Mouse (Mus musculus): ENCODE results near the gene Cd55b. TPM values are rescaled to one million over a fixed set of nuclear protein-coding genes. Genes with fewer than 3 reads are reported as not detected.
"Not testable (repeated sequence)": the region's sequence is repeated elsewhere in the genome, so short reads cannot be mapped to it uniquely, and the experiment has no call there.

Cd55b gene
- polyA plus RNA-seq, 1 experiment from 2014 or later = not detected

DNA sequence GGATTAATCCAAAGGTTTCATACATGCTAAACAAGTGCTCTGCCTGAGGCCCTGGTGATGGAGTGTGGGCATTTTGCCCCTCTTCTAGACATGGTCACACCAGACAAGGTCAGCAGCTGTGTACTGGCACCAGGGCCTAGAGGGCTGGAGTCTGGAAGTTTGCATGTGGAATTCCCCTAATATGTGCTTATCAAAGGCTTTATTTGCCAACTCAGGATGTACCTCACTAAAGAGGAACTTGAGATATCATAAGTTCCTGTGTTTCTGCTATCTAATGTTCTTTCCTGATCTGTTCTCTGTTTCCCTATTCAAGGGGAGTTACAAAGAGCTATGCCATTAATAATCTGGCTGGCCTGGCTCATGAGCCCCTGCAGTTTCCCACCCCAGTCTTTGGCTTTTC lies 5.9 kb upstream of the Cd55b start:
- H3K9ac ChIP-seq (replicated peaks; ENCODE audit: low read depth, low read length); H3K4me1 ChIP-seq (ENCODE audit: control insufficient read depth, insufficient read depth, low read length); H3K4me3 ChIP-seq (ENCODE audit: low read depth, low read length); H3K27ac ChIP-seq (ENCODE audit: low read depth, low read length); H3K36me3 ChIP-seq (ENCODE audit: control insufficient read depth, insufficient read depth, low read length); H3K27me3 ChIP-seq (ENCODE audit: control insufficient read depth, insufficient read depth, low read length); H3K9me3 ChIP-seq (ENCODE audit: control insufficient read depth, low read length); ATAC-seq (ENCODE audit: low read depth); H3K4me2 ChIP-seq (ENCODE audit: low read depth, low read length): not testable (repeated sequence)

DNA sequence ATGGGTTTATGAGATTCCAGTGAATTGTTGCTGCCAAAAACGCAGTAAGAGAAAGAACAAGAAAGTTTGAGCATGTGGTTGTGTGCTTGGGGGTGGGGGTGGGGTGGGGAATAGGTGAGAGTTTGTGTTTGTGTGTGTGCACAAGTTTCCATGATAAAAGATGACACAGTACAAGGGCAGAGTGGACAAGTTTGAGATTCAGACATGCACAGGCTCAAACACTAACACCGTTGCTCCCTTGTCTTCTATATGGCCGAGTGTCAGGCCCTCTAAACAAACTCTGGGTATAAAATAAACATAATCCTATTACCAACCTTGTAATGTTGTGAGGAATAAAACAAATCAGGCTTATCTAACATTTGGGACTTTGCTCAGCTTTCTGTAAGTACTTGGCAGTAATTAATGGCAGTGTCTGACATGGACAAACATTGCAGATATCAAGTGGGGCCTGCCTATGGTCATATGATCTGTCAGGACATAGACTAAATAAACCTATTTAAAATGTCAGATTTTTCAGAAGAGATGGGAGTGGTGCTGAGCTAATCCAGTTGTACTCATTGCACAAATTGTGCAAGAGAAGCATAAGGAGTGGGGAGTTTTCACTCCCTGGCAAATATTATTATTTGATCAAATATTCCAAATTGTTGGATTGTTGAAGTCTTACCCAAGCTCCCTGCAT lies 4.5 kb upstream of the Cd55b start:
- 70% methylated on average over 2 of the region's 3 CpGs for WGBS
- H3K27me3 ChIP-seq (ENCODE audit: control insufficient read depth, insufficient read depth, low read length); ATAC-seq (ENCODE audit: low read depth); H3K4me1 ChIP-seq (ENCODE audit: control insufficient read depth, insufficient read depth, low read length); H3K27ac ChIP-seq (ENCODE audit: low read depth, low read length); H3K36me3 ChIP-seq (ENCODE audit: control insufficient read depth, insufficient read depth, low read length); H3K9me3 ChIP-seq (ENCODE audit: control insufficient read depth, low read length); H3K9ac ChIP-seq (replicated peaks; ENCODE audit: low read depth, low read length); H3K4me2 ChIP-seq (ENCODE audit: low read depth, low read length); H3K4me3 ChIP-seq (ENCODE audit: low read depth, low read length): not testable (repeated sequence)

DNA sequence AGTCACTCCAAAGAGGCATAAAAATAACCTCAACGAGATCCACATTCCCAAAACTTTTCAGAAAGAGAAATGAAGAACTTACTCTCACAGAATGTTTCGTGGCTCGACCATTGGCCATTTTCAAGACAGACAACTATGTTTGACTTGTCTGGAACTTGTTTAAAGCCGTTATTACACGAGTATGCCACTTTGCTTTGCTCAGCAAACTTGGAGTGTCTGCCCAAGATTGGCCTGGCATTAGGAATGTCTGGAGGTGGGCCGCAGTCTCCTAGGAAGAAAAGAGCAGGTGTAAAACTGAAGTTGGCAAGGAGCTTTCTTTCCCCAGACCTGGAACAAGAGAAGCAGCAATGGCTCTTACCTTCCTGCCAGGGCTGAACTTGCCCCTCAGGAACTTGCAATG lies 776 bp downstream of the Cd55b start:
- not testable (repeated sequence) for H3K36me3 ChIP-seq (ENCODE audit: control insufficient read depth, insufficient read depth, low read length); H3K27ac ChIP-seq (ENCODE audit: low read depth, low read length); ATAC-seq (ENCODE audit: low read depth); H3K9me3 ChIP-seq (ENCODE audit: control insufficient read depth, low read length); H3K4me2 ChIP-seq (ENCODE audit: low read depth, low read length); H3K4me3 ChIP-seq (ENCODE audit: low read depth, low read length); H3K9ac ChIP-seq (replicated peaks; ENCODE audit: low read depth, low read length); H3K27me3 ChIP-seq (ENCODE audit: control insufficient read depth, insufficient read depth, low read length); H3K4me1 ChIP-seq (ENCODE audit: control insufficient read depth, insufficient read depth, low read length)
- WGBS = no CpG with 5 or more reads among the region's 6 CpGs

DNA sequence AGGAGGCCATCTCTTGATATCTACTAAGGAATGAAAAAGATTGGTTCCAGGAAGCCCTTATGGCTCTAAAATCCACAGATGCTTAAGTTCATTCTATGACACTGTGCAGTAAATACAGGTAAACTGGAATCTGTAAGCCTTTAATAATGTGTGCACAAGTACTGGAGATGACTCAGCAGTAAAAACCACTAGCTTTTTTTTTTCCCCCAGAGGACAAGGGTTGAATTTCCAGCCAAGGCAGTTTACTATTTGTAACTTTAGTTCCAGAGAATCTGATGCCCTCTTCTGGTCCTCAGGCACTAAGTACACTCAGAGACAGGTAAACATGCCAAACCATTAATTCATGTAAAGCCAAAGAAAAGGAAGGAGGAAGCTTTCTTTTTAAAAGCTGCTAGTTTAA lies 25.7 kb downstream of the Cd55b start:
- ATAC-seq (ENCODE audit: low read depth); H3K9me3 ChIP-seq (ENCODE audit: control insufficient read depth, low read length); H3K27ac ChIP-seq (ENCODE audit: low read depth, low read length); H3K4me2 ChIP-seq (ENCODE audit: low read depth, low read length); H3K36me3 ChIP-seq (ENCODE audit: control insufficient read depth, insufficient read depth, low read length); H3K4me1 ChIP-seq (ENCODE audit: control insufficient read depth, insufficient read depth, low read length); H3K4me3 ChIP-seq (ENCODE audit: low read depth, low read length); H3K9ac ChIP-seq (replicated peaks; ENCODE audit: low read depth, low read length); H3K27me3 ChIP-seq (ENCODE audit: control insufficient read depth, insufficient read depth, low read length): not testable (repeated sequence)

DNA sequence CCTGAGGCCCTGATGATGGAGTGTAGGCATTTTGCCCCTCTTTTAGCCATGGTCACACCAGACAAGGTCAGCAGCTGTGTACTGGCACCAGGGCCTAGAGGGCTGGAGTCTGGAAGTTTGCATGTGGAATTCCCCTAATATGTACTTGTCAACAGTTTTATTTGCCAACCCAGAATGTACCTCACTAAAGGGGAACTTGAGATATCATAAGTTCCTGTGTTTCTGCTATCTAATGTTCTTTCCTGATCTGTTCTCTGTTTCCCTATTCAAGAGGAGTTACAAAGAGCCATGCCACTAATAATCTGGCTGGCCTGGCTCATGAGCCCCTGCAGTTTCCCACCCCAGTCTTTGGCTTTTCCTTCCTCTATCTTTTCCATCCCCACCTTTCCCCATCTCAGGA lies 35.5 kb downstream of the Cd55b start:
- not testable (repeated sequence) for H3K9me3 ChIP-seq (ENCODE audit: control insufficient read depth, low read length); H3K27ac ChIP-seq (ENCODE audit: low read depth, low read length); H3K4me1 ChIP-seq (ENCODE audit: control insufficient read depth, insufficient read depth, low read length); H3K27me3 ChIP-seq (ENCODE audit: control insufficient read depth, insufficient read depth, low read length); H3K4me2 ChIP-seq (ENCODE audit: low read depth, low read length); H3K4me3 ChIP-seq (ENCODE audit: low read depth, low read length); H3K9ac ChIP-seq (replicated peaks; ENCODE audit: low read depth, low read length); ATAC-seq (ENCODE audit: low read depth); H3K36me3 ChIP-seq (ENCODE audit: control insufficient read depth, insufficient read depth, low read length)

DNA sequence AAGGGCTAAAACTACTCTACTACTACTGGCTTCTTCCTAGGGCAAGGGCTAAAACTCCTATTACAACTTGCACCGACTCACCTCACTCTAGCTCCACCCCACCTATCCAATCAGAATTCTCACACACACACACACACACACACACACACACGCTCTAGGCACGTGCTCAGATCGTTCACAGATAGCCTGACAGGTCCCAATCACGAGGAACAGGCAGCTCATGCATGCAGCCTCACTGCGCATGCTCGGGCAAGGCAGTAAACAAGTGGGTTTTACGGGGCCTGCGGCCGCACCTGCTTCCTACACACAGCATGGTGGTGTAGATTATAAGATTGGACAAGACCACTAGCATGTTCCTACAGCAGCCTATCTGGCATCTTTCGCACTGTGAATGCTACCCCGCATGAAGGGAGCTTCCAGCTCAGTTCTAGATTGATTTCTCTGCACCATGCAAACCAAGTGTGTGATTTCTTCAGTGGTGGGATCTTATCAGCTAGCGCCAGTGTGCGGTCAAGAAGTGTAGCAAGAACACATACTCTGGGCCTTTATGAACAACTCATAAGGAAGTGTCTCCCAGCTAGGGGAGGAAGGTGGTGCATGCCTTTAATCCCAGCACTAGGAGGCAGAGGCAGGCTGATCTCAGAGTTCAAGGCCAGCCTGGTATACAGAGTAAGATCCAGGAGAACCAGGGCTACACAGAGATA lies 44.9 kb downstream of the Cd55b start:
- H3K9ac ChIP-seq (replicated peaks; ENCODE audit: low read depth, low read length) = no peak overlapping the region
- H3K4me2 ChIP-seq (ENCODE audit: low read depth, low read length) = no peak overlapping the region
- no peaks in the 10 kb centered on the region for H3K9me3 ChIP-seq (ENCODE audit: control insufficient read depth, low read length)
- no peak overlapping the region for H3K4me3 ChIP-seq (ENCODE audit: low read depth, low read length)
- H3K27me3 ChIP-seq (ENCODE audit: control insufficient read depth, insufficient read depth, low read length) = no peaks in the 10 kb centered on the region
- WGBS = 93% methylated on average over 14 of the region's 14 CpGs
- ATAC-seq (ENCODE audit: low read depth) = no peak
- no peaks in the 10 kb centered on the region for H3K4me1 ChIP-seq (ENCODE audit: control insufficient read depth, insufficient read depth, low read length)
- no peaks in the 10 kb centered on the region for H3K36me3 ChIP-seq (ENCODE audit: control insufficient read depth, insufficient read depth, low read length)
- no peak overlapping the region for H3K27ac ChIP-seq (ENCODE audit: low read depth, low read length)

DNA sequence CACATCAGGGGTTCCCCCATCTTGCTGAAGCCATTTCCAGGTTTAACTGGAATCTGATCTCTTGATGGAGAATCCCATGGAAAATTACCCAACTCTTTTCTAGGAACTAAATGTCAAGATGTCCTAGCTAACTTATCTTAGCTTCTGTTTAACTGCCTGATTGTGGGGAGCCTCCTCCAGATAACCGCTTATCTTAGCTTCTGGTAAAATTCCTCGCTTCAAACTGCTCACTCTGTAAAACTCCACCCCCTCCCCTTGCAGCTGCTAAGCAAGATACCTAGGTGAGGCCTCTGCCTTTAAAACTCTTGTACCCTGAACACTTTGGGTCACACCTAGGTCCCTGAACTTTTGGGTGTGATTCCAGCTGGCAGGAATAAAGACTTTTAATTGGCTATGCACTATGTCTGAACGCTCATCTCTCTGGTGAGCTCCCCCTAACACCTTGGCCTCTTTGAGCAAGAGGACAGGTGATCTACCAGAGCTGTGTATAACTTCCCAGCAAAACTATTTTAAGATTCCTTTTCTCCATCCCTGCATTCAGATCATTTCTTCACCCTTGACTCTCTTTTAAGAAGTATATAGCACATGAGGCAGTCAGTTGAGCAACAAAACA lies 48.5 kb downstream of the Cd55b start:
- Histone ChIP-seq H3K9me3 (ENCODE audit: control insufficient read depth, low read length) (no peaks in the 10 kb centered on the region), H3K4me3 (ENCODE audit: low read depth, low read length) (no peak overlapping the region), H3K4me2 (ENCODE audit: low read depth, low read length) (no peak overlapping the region), H3K36me3 (ENCODE audit: control insufficient read depth, insufficient read depth, low read length) (no peaks in the 10 kb centered on the region), H3K9ac (replicated peaks; ENCODE audit: low read depth, low read length) (no peak overlapping the region), H3K4me1 (ENCODE audit: control insufficient read depth, insufficient read depth, low read length) (no peaks in the 10 kb centered on the region), H3K27ac (ENCODE audit: low read depth, low read length) (no peak overlapping the region), H3K27me3 (ENCODE audit: control insufficient read depth, insufficient read depth, low read length) (no peaks in the 10 kb centered on the region)
- 82% methylated on average over 3 of the region's 3 CpGs for WGBS
- ATAC-seq (ENCODE audit: low read depth) = no peak

DNA sequence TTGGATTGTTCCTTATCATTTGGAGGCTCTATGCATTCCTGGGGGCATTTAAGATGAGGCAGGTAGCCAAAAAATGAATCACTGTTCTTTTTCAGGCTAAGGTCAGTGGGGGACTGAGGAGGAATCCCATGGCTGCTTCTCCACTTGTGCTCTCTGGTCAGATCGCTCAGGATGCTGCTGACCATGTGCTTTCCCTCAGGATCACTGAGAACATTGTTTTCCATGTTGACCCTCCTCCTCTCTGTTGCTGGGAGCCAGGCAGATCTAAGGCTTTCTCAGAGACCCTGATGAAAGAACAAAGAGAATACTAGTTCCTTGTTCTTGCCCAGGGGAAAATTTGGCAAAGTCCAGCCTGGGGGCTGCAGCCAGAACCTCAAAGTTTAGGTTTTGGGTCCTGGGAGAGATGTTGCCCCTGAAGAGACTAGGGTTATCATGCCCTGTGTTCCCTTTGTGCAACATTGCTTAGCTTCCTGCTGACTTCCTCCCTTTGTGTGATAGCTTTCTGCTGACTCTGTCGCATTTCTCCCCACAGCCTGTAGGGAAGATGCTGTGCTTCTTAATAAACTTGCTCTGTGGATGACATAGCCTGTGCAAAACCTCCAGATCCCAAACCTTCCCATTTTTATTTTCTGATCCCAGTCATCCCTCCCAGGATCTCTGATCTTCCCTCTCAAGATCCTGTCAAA lies 49.3 kb downstream of the Cd55b start:
- Histone ChIP-seq H3K27ac (ENCODE audit: low read depth, low read length) (no peak overlapping the region), H3K9ac (replicated peaks; ENCODE audit: low read depth, low read length) (no peak overlapping the region), H3K36me3 (ENCODE audit: control insufficient read depth, insufficient read depth, low read length) (no peaks in the 10 kb centered on the region), H3K4me1 (ENCODE audit: control insufficient read depth, insufficient read depth, low read length) (no peaks in the 10 kb centered on the region), H3K9me3 (ENCODE audit: control insufficient read depth, low read length) (no peaks in the 10 kb centered on the region), H3K27me3 (ENCODE audit: control insufficient read depth, insufficient read depth, low read length) (no peaks in the 10 kb centered on the region), H3K4me2 (ENCODE audit: low read depth, low read length) (no peak overlapping the region), H3K4me3 (ENCODE audit: low read depth, low read length) (no peak overlapping the region)
- 38% methylated on average over 2 of the region's 2 CpGs for WGBS
- ATAC-seq (ENCODE audit: low read depth) = no peak

DNA sequence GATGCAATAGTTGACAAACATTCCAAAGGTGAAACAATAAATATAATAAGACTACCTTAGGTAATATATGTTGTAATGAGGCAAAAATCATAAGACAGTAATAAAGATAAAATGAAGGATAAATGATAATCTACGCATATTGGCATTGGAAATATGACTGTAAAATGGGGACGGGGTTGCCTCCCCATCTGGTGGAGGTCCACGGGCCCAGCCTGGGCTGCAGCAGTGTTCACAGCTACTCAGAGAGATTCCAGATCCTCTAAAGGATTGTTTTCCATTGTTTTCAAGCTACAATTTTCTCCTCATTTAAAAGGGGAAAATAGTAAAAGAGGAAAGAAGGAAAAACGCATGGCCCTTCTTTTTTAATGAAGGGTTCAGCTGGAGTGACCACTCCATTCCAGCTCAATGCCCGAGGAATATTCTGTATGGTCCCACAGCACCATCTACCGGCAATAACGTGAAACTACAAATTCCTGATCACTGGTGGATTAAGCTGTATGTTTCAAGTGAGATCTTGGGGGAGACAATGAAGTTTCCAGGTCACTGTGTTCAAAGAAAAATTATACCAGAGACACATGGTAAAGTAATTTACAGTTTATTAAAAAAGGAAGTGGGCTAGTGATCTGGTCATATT lies 50.8 kb downstream of the Cd55b start:
- no peak overlapping the region for H3K9ac ChIP-seq (replicated peaks; ENCODE audit: low read depth, low read length)
- H3K4me1 ChIP-seq (ENCODE audit: control insufficient read depth, insufficient read depth, low read length) = no peaks in the 10 kb centered on the region
- no peak overlapping the region for H3K4me3 ChIP-seq (ENCODE audit: low read depth, low read length)
- peak; percentile 72 for ATAC-seq (ENCODE audit: low read depth)
- H3K27ac ChIP-seq (ENCODE audit: low read depth, low read length) = no peak overlapping the region
- H3K4me2 ChIP-seq (ENCODE audit: low read depth, low read length) = no peak overlapping the region
- H3K36me3 ChIP-seq (ENCODE audit: control insufficient read depth, insufficient read depth, low read length) = no peaks in the 10 kb centered on the region
- no peaks in the 10 kb centered on the region for H3K27me3 ChIP-seq (ENCODE audit: control insufficient read depth, insufficient read depth, low read length)
- WGBS = 38% methylated on average over 7 of the region's 7 CpGs
- H3K9me3 ChIP-seq (ENCODE audit: control insufficient read depth, low read length) = no peaks in the 10 kb centered on the region
